Mouse (Mus musculus): ENCODE data around the gene Dok5.

Gene Dok5

DNA sequence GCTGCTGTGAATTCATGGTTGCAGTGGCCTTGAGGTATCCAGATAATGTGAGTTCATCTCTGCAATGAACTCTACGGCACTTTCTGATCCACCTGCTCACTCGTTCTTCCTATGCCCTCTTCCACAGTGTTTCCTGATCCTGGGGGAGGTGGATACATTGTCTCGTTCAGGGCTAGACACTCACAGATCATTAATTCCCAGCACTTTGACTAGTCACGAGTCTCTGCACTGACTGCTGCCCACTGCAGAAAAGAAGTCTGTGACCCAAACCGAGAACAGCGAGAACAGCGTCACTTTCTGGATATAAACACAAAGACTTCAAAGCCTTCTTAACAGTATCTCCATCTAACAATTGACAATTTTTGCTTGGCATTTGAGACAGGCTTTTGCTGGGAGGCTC lies 125.9 kb downstream of the Dok5 start:
- in situ Hi-C loops (cut with MboI, MseI) = no loop called here

DNA sequence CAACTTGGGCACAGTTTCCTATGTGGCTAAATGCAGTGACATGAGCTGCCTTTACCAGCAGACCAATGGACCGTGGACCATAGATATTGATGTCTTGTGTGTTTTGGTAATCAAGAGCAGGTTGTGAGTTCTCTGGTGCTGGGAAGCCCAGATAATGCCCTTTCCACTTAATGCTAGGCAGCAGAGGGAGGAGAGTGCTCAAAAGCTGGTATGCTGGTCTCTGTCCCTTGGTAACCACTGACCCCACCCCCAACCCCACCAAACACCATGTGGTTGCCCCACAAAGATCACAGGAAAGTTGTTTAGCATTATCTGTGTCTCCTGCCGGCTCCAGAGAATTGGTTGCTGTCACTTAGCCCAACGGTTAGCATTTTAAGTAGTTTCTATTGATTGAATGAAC lies 127.0 kb downstream of the Dok5 start:
- in situ Hi-C loops (cut with MboI, MseI) = no loop called here

GRCm38 (mm10) chr2:170860576-170860975 lies 129.0 kb downstream of the Dok5 start:
- in situ Hi-C loops (cut with MboI, MseI) = no loop called here

- in situ Hi-C loops (cut with MboI, MseI) = no loop called here
Measured at GRCm38 (mm10) chr2:170862799-170863198, 131.2 kb downstream of the Dok5 start.

DNA sequence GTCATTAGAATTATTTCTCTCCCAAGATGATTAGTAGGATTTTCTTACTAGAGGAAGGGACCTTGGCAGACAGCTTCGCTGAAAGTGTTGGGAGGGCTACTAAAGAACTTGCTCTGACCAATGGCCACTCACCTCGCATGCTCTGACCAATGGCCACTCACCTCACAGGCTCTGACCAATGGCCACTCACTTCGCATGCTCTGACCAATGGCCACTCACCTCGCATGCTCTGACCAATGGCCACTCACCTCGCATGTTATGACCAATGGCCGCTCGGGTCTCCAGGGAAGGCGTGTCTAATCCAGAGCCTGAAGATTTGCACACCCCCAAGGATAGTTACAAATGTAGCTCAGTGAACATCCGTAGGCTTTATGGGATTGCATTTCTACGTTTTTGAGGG lies 131.6 kb downstream of the Dok5 start:
- in situ Hi-C loops (cut with MboI, MseI) = no loop called here

DNA sequence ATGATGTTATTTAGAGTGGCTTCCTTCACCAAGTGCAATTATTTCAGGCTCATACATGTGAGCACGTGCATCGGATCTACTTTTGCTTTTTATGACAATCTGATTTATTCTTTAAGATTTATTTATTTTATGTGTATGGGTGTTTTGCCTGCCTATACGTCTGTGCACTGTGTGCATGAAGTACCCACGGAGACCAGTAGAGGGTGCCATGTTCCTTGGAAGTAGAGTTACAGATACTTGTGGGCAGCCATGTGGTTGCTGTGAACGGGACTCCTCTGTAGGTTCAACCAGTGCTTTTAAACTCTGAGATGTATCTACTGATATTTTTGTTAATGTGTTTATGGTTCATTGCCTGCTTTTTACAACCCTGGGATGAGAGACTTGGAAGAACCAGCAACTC lies 132.4 kb downstream of the Dok5 start:
- in situ Hi-C loops (cut with MboI, MseI) = no loop called here

DNA sequence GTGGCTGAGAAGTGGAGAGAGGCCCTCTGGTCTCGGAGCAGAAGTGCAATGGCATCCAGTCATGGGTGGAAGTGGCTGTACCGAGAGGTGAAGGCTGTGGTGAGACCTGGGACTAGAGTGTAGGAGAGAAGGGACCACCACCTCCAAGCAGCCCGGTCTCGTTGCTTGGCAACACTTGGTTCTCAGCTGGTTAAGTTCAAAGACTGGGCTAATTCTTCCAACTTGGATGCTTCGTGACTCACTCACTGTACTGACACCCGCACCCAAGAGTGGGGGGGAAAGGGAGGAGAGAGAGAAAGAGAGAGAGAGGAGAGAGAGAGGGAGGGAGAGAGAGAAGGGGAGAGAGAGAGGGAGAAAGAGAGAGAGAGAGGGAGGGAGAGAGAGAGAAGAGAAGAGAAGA lies 133.2 kb downstream of the Dok5 start:
- in situ Hi-C loops (cut with MboI, MseI) = no loop called here

DNA sequence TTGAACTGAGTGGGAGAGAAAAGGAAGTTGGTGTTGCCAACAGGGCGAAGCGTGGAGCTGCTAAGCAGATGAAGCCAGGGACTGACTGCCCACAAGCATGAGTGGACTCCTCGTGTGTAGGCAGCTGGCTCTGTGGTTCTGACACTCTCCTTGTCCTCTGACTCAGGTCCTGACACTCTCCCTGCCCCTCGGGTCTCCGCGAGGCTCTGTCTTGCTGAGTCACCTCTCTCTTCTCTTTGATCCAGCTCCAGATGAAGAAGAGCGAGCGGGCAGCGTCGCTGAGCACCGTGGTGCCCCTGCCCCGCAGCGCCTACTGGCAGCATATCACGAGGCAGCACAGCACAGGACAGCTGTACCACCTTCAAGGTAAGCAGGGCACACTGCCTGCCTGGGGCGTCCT lies 139.0 kb downstream of the Dok5 start:
- in situ Hi-C loops (cut with MboI, MseI) = loop anchor here (5.0 kb wide), 1 partner anchor 348 kb away; no protein-coding TSS in a partner anchor

DNA sequence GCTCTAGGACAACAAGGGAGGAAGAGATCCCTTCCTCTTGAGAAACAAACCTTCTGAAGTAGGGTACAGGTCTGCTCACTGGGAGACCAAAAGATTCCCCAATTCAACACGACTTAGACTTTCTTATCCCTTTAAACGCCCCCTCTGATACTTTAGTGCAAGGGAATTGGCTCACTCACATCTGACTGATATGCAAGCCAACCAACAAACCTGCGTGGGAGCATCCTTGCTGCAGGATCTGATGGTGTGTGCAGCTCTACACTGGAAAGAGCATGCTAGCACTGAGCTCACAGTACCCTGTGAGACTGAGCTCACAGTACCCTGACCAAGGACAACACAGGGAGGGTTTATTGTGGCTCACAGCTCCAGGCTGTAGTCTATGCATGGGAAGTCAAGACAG lies 139.9 kb downstream of the Dok5 start:
- in situ Hi-C loops (cut with MboI, MseI) = loop anchor here (5.0 kb wide), 1 partner anchor 349 kb away; no protein-coding TSS in a partner anchor

- in situ Hi-C loops (cut with MboI, MseI) = loop anchor here (5.0 kb wide), 1 partner anchor 351 kb away; no protein-coding TSS in a partner anchor
Measured at GRCm38 (mm10) chr2:170873382-170873781, 141.8 kb downstream of the Dok5 start.

- in situ Hi-C loops (cut with MboI, MseI) = loop anchor here (5.0 kb wide), 2 partner anchors 435 to 1340 kb away; no protein-coding TSS in a partner anchor
Measured at GRCm38 (mm10) chr2:170877515-170877914, 145.9 kb downstream of the Dok5 start.

DNA sequence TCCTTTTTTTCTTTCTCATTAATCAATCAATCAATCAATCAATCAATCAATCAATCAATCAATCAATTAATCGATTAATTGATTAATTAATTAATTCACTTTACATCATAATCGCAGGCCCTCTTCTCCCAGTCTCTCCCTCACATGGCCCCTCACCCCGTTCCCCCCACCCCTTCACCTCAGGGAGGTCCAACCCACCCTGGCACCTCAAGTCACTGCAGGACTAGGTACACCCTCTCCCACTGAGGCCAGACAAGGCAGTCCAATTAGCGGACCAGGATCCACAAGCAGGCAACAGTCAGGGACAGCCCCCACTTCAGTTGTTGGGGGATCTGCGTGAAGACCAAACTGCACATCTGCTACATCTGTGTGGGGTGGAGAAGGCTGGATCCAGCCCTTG lies 146.3 kb downstream of the Dok5 start:
- in situ Hi-C loops (cut with MboI, MseI) = loop anchor here (5.0 kb wide), 2 partner anchors 436 to 1339 kb away; no protein-coding TSS in a partner anchor

DNA sequence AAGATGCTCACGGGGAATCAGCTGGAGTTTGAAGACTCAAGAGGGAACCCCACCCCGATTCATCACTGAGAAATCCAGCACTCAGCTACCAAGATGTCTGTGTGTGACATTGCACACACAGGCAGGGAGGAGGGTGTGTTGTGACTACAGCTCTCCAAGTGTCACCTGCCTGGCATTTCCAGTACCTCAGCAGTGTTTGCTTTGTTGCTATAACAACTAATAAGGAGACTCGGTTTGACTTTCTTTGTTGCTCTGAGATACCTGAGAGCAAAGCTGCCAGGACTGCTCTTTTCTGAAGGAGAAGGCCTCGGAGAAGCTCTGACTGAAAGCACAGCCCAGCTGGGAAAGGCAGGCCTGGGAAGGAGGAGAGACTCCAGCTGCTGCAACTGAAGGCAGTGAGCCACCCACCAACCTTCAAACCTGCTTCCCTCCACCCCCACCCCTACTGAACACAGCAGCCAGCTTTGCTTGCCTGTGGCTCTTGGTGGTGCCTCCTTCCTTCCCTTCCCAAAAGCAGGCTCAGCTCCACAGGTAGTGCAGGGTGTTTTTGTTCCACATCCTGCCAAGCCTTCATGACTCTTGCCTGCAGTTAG lies 152.7 kb downstream of the Dok5 start:
- in situ Hi-C loops (cut with MboI, MseI) = no loop called here

DNA sequence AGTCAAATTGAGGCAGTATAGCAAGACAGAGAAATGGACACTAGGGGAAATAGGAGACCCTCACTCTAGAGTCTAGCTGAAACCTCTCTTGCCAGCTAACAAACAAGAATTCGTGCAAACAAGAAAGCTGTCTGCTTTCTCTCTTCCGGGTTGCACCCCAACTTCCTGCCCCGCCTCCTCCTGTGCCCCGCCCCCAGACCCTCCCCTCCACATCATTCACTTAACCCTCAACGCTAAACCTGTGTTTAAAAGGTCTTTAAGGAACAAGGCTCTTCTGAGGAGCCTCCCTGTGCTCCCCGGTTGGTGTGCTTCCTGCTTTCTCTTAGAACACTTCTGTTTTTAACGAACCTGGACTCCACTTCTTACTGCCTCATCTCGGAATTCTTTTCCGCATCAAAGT lies 156.4 kb downstream of the Dok5 start:
- in situ Hi-C loops (cut with MboI, MseI) = loop anchor here (5.0 kb wide), 1 partner anchor 99 kb away; no protein-coding TSS in a partner anchor

DNA sequence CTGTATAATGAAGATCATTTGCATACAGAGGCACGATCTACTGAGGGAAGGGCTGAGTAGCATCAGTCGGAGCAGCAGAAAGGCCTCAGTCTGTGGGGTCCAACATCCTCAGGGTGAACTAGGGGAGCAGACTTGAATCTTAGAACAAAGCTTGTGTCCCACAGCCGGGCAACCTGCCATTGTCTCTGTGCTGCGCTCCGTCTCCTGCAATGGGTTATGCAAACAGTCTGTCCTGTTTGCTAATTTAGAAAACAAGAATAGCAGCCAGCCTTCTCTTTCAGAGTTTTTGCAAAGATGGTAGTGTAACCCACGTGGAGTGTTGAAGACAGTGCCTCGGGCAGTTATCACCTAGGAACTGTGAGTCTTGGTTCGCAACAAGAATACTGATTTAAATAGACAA lies 163.5 kb downstream of the Dok5 start:
- in situ Hi-C loops (cut with MboI, MseI) = no loop called here

DNA sequence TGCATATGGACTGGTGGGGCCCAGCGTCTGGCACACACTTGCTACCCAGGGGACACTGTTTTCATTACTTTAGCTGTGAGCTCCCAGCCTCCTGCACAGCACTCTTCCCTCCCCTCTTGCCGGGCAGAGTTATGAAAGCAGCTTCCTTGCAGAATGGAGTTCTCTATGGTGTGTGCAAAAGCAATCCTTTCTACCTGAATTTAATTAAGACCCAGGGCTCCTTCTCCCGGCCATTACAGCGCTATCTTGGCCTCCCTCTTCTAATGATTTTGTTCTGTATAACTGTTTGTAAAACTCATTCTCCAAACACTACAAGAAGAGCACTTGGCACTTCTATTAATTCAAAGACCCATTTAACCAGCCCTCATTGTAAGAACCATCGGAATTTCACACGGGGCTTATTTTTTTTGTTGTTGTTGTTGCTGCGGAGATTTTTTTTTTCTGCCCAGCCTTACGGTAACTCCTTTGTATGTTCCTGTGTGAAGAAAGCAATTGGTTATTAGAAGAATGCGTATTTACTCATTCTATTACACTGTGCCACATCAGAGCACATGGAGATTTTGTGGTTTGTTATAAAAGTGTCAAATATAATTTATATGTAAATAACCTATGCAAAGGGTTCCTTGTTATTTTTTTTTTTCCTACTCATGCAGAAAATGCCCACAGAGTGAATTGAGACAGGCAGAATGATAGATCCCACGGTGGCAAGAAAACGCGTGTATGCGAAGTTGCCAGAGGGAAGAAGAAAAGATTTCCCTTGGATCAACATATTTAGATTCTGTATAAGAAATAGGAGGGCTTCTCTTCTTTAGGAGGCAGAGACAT lies 170.8 kb downstream of the Dok5 start:
- in situ Hi-C loops (cut with MboI, MseI) = no loop called here

DNA sequence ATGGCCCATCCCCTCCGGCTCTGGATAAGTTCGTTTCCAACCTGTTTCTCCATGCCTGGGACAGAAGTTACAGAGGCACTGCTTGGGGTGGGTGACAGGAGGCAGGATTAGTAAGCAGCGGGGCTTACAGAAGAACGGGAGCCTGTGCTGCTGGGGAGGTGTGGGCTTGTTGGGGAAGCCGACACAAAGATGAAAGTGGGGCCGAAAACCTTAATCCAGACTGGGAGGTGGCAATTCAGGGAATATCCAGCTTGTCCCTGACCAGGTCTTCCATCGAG lies 171.4 kb downstream of the Dok5 start:
- in situ Hi-C loops (cut with MboI, MseI) = no loop called here

- in situ Hi-C loops (cut with MboI, MseI) = no loop called here
Measured at GRCm38 (mm10) chr2:170903367-170903766, 171.8 kb downstream of the Dok5 start.

GRCm38 (mm10) chr2:170912589-170913223 lies 181.1 kb downstream of the Dok5 start:
- in situ Hi-C loops (cut with MboI, MseI) = no loop called here

- in situ Hi-C loops (cut with MboI, MseI) = no loop called here
Measured at GRCm38 (mm10) chr2:170913863-170914262, 182.3 kb downstream of the Dok5 start.

GRCm38 (mm10) chr2:170915646-170916045 lies 184.0 kb downstream of the Dok5 start:
- in situ Hi-C loops (cut with MboI, MseI) = no loop called here

DNA sequence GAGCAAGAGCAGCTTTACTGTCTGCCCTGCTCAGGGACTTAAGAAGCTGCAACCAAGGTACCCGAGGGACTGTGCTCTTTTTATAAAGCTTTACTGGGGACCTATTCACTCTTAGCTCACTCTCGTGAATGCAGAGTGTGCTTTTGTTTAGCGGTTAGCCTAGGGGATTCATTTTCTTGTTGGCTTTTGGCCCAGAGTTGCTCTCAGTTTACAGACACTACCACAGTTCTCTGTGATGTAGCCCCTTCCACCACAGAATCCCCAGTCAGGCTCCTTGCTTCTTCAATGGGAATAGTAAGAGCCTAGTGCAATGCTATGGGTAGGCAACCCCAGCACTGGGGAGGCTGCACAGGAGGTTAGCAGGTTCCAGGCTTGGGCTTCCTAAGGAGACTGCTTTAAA lies 190.7 kb downstream of the Dok5 start:
- in situ Hi-C loops (cut with MboI, MseI) = no loop called here

- in situ Hi-C loops (cut with MboI, MseI) = no loop called here
Measured at GRCm38 (mm10) chr2:170924131-170924530, 192.5 kb downstream of the Dok5 start.
